9 mouse cellular contexts compared by ENCODE assay signal in genomic region chr10:116019086-116019860, GRCm38 (mm10). TPM values are rescaled to one million over a fixed set of nuclear protein-coding genes. Genes with fewer than 3 reads are reported as not detected.
DNase-seq lines count a peak whose midpoint lies in the region; ATAC-seq lines count a peak whose summit lies in the region.
"Had no signal": no experiment of that assay in that cellular context is flagged by ENCODE, and none has a peak within 500 bp of the region (broad histone marks: within the 10 kb centered on the region; RNA-seq: fewer than 3 reads in every experiment).

No protein-coding gene starts in this region.

- no peaks in the 10 kb centered on the region for H3K36me3 ChIP-seq in heart, embryonic 14.5 days (ENCODE audit: control insufficient read depth, insufficient read depth, low read length)
- H3K36me3 ChIP-seq in hindbrain, embryonic 11.5 days (ENCODE audit: control insufficient read depth, insufficient read depth, low read length) = no peaks in the 10 kb centered on the region
- H3K36me3 ChIP-seq: liver, embryonic 13.5 days had no signal

- H3K27ac ChIP-seq in heart, embryonic 14.5 days (replicated peaks in 1 of 2; ENCODE audit: control insufficient read depth in 1 of 2, insufficient read depth in 1 of 2, low read depth in 2 of 2, low read length in 2 of 2) = no peak overlapping the region
- no peak overlapping the region for H3K27ac ChIP-seq in hindbrain, embryonic 11.5 days (ENCODE audit: low read depth, low read length)
- H3K27ac ChIP-seq: liver, embryonic 13.5 days had no signal

- H3K4me3 ChIP-seq in heart, embryonic 14.5 days (ENCODE audit: control insufficient read depth in 1 of 2, insufficient read depth in 1 of 2, low read depth in 1 of 2, low read length in 2 of 2) = no peak overlapping the region
- H3K4me3 ChIP-seq in hindbrain, embryonic 11.5 days (ENCODE audit: low read depth, low read length) = peak overlapping the region; percentile 54
- H3K4me3 ChIP-seq: liver, embryonic 13.5 days had no signal

- peaks cover 7 to 9% of the 10 kb centered on the region in 2 experiments; a peak in 2 of 4 replicates for H3K4me1 ChIP-seq in heart, embryonic 14.5 days (ENCODE audit: control insufficient read depth in 2 of 2, insufficient read depth in 2 of 2, low read length in 2 of 2)
- H3K4me1 ChIP-seq in hindbrain, embryonic 11.5 days (replicated peaks; ENCODE audit: control insufficient read depth, insufficient read depth, low read length) = no peaks in the 10 kb centered on the region; the same call in none of the 2 replicates
- H3K4me1 ChIP-seq: liver, embryonic 13.5 days had no signal

- ATAC-seq in heart, embryonic 14.5 days (ENCODE audit: insufficient number of reproducible peaks, insufficient read depth, low FRiP score, low read depth) = no peak
- peak; percentile 15; the same call in 1 of the 2 replicates for ATAC-seq in hindbrain, embryonic 11.5 days (ENCODE audit: low FRiP score)

- no peak for DNase-seq in heart, adult 8-10 months (ENCODE audit: low spot score)
- DNase-seq in MN1 (ENCODE audit: low spot score) = peak; percentile 80
- peak; percentile 74 for DNase-seq in embryo, embryonic 11 days
- DNase-seq in hindbrain, embryonic 11.5 days (ENCODE audit: low spot score) = peak; percentile 62
- DNase-seq in left cerebral cortex, postnatal 14 days (ENCODE audit: low spot score in 2 of 2) = peak; percentile 61 to 62
- peak; percentile 65 for DNase-seq in retina, embryonic 14.5 days (ENCODE audit: low spot score)
- no peak for DNase-seq in spleen, adult 12 weeks (ENCODE audit: low spot score)
- DNase-seq: liver, embryonic 13.5 days had no signal

- peak overlapping the region; percentile 64; the same call in 1 of the 2 replicates for H3K4me2 ChIP-seq in heart, embryonic 14.5 days (ENCODE audit: low read length)
- peak overlapping the region; percentile 81 for H3K4me2 ChIP-seq in hindbrain, embryonic 11.5 days (replicated peaks; ENCODE audit: low read depth, low read length)

- peaks cover 6% of the 10 kb centered on the region; the same call in 1 of the 2 replicates for H3K27me3 ChIP-seq in heart, embryonic 14.5 days (ENCODE audit: control insufficient read depth, insufficient read depth, low read length)
- H3K27me3 ChIP-seq in hindbrain, embryonic 11.5 days (ENCODE audit: control insufficient read depth, insufficient read depth, low read length) = no peaks in the 10 kb centered on the region

- intact Hi-C loops in left cerebral cortex, postnatal 14 days (cut with DNase I) = loop anchor here (5.0 kb wide), 1 partner anchor 178 kb away; no protein-coding TSS in a partner anchor

- 9% methylated on average over 20 of the region's 20 CpGs for WGBS in heart, embryonic 14.5 days
- WGBS in hindbrain, embryonic 11.5 days = 9% methylated on average over 20 of the region's 20 CpGs

- H3K9me3 ChIP-seq in heart, embryonic 14.5 days (ENCODE audit: control insufficient read depth, low read length) = no peaks in the 10 kb centered on the region
- H3K9me3 ChIP-seq in hindbrain, embryonic 11.5 days (ENCODE audit: control insufficient read depth, low read length) = no peaks in the 10 kb centered on the region
- H3K9me3 ChIP-seq: liver, embryonic 13.5 days had no signal

- no peak overlapping the region for H3K9ac ChIP-seq in heart, embryonic 14.5 days (ENCODE audit: low read length)
- H3K9ac ChIP-seq in hindbrain, embryonic 11.5 days (ENCODE audit: low read depth, low read length) = peak overlapping the region; percentile 50; the same call in 1 of the 2 replicates
- H3K9ac ChIP-seq: liver, embryonic 13.5 days had no signal

RNA-seq across cellular contexts. Expression of gene Ptprr, which starts 1.3 kb away (rescaled TPM):
- 0.39 and 0.49 TPM in 2 replicates for polyA plus RNA-seq in heart, embryonic 14.5 days (2014; fragmentation: Nextera tagmentation; extraction: Ambion mirVana)
- 1 to 10 TPM; 1.3 to 1.7 (median 1.4) TPM for total RNA-seq in heart, adult 8-10 months (2022)
- 2.0 and 3.3 TPM in 2 replicates for polyA plus RNA-seq in hindbrain, embryonic 11.5 days (2014; fragmentation: Nextera tagmentation; extraction: Ambion mirVana)
- 10 to 100 TPM; 28.3 to 29.2 TPM for total RNA-seq in left cerebral cortex, postnatal 14 days (2021)

Comparison
In these comparisons a context has a peak if more than half of its experiments do, and no peak if none do; other contexts are left out.
1. DNase-seq: peak in MN1 (single experiment), embryo, embryonic 11 days (single experiment), hindbrain, embryonic 11.5 days (single experiment), left cerebral cortex, postnatal 14 days (2 of 2) and retina, embryonic 14.5 days (single experiment); none in heart, adult 8-10 months (single experiment) and spleen, adult 12 weeks (single experiment).
2. RNA of gene Ptprr, which starts 1.3 kb away (total RNA-seq): 28.3 to 29.2 TPM in left cerebral cortex, postnatal 14 days; 1.3 to 1.7 TPM in heart, adult 8-10 months; every median in the first group is over 10 times any median in the second.